Mouse (Mus musculus) heart, postnatal 25 days (tissue): ENCODE data around the gene R3hcc1l. TPM values are rescaled to one million over a fixed set of nuclear protein-coding genes. Genes with fewer than 3 reads are reported as not detected.

Experiments used
- DNase-seq: peaks from one replicate; pipeline ENCODE4 v3.0.0; 2022; ENCODE audit warnings: low spot score
- intact Hi-C: fragments of 180-260 bp; cut with DNase I; formaldehyde crosslinking; loops from one replicate; pipeline ENCODE4 v1.15.1; 2025
- total RNA-seq, 2 experiments: library from RNA; stranded (reverse); gene quantifications; 2 replicates each; pipeline ENCODE4 v1.2.3; 2021

Gene R3hcc1l
- total RNA-seq, 2 experiments from 2014 or later: 20.8 to 23.3 TPM

DNA sequence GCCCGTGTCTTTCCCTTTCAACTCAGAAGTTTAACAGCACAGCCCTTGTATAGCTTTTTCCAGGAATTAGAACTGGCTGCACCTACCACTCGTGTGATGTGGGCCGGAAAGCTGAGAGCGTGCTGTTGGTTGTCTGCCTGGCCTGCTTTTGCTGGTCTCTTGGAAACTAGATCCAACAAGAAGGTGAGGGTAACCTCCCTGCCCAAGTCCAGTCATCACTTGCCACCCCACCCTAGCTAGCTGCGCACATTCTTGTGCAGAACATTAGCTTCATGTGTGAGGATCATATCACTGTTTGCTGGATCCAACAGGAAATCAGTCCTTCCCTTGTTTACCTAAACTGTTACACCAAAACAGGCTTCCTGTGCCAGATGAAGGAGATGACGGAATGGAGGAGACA, 74.9 kb downstream of the R3hcc1l start:
- no peak for DNase-seq
- intact Hi-C loops: no loop called here

DNA sequence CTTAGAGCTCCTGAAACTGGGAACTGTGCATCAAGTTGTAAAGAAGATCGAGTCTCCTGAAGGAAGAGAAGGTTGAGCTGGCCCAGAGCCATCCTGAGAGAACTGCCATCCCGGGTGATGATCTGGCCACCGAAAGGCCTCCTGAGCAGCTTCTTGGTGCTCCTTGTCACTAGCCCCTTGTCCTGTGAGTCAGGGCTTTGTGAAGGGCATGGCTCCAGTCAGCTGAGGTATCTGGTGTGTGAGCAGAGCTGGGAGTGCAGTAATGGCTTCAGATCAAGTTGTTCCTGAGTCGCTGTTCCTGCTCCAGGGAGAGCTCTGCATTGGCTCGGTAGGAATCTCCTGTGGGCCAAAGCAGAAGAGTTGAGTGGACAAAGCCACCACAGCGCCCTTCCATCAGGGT, 76.5 kb downstream of the R3hcc1l start:
- intact Hi-C loops: no loop called here
- DNase-seq: no peak

- no peak for DNase-seq
- intact Hi-C loops: no loop called here
Observed at GRCm38 (mm10) chr19:42597286-42597685, 78.7 kb downstream of the R3hcc1l start.

- intact Hi-C loops: no loop called here
Observed at GRCm38 (mm10) chr19:42597896-42598295, 79.3 kb downstream of the R3hcc1l start.

GRCm38 (mm10) chr19:42599891-42600290, 81.3 kb downstream of the R3hcc1l start:
- no peak for DNase-seq
- intact Hi-C loops: no loop called here

More at GRCm38 (mm10) chr19:42597896-42598295, 79.3 kb downstream of the R3hcc1l start:
- no peak for DNase-seq

DNA sequence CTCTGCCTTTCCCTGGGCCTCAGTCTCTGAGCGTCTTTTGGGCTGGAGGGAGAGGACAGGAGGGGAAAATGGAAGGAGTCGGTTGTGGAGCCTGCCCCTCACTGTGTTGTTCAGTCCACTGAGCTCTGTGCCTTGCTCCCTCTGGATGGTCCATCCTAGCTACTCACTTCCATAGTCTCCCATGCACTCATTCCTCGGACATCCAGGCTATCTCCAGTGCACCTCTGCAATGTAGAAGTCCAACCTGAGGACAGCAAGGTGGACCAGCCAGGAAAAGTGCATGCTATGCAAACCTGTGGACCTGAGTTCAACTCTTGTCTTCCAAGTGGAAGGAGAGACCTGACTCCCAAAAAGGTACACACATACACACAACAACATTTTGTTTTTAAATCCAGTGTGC, 82.0 kb downstream of the R3hcc1l start:
- intact Hi-C loops: no loop called here
- DNase-seq: no peak

DNA sequence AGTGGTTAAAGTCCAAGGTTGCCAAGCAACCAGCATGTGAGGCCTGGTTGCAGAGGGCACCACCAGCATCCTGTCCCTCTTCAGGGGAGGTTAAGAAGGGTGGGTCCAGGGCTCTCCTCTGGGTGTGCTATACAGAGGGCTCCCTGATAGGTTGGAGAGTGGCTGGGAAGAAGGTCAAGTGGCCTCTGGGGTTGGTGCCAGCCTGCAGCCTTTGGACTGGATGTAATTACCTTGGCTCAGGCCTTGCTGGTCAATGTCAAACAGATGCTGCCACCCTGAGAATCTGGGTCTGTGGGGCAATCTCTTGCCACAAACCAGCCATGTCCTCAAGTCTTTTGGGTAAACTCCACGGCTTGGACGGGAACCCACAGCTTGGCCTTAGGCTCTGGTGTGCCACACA, 82.9 kb downstream of the R3hcc1l start:
- no peak for DNase-seq
- intact Hi-C loops: no loop called here

- no peak for DNase-seq
- intact Hi-C loops: no loop called here
Observed at GRCm38 (mm10) chr19:42602041-42602440, 83.5 kb downstream of the R3hcc1l start.

- intact Hi-C loops: no loop called here
- DNase-seq: no peak
Observed at GRCm38 (mm10) chr19:42602576-42602975, 84.0 kb downstream of the R3hcc1l start.

DNA sequence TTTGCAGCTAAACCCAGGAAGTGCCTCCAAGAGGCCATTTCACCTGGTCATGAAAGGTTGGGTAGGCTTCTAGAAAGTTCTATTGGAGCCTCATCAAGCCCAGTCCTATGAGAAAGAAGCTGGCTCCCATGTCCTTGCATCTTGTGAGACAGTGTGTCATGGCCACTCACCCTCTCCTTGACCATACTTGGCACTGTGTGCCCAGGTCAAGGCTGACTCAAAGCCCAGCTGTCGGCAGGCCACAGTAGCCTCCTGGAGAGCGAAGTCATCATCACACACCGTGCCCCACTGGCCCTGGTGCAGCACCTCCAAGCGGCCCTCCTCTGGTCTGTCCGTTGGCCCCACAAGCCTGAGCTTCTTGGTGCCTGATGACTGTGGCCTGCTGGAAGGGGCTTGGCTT, 89.5 kb downstream of the R3hcc1l start:
- intact Hi-C loops: no loop called here
- no peak for DNase-seq

- DNase-seq: no peak
- intact Hi-C loops: no loop called here
Observed at GRCm38 (mm10) chr19:42609716-42610115, 91.2 kb downstream of the R3hcc1l start.

DNA sequence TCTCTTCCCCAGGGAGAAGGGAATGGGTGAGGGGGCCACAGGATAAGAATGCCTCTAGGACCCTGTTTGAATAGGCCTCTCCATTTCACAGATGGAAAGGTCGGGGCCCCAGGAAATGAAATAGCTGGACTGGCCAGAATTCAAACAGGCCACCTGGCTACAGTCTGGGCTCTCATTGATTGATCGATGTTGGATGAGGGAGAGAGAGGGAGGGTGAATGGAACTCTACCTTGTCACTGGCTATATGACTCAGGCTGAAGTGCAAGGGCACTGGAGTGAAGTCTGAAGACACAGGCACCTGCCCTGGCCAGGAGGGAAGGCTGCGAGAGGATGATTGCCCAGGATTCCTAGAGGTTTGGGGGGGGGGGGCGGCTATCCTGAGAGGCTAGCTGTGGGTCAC, 93.2 kb downstream of the R3hcc1l start:
- intact Hi-C loops: no loop called here

GRCm38 (mm10) chr19:42612654-42613053, 94.1 kb downstream of the R3hcc1l start, which contains the start of gene Loxl4:
Loxl4 (minus strand) TSS chr19:42612813.
- intact Hi-C loops: no loop called here
- DNase-seq: peak; percentile 70

More for the DNA sequence above, 93.2 kb downstream of the R3hcc1l start:
- DNase-seq: no peak

DNA sequence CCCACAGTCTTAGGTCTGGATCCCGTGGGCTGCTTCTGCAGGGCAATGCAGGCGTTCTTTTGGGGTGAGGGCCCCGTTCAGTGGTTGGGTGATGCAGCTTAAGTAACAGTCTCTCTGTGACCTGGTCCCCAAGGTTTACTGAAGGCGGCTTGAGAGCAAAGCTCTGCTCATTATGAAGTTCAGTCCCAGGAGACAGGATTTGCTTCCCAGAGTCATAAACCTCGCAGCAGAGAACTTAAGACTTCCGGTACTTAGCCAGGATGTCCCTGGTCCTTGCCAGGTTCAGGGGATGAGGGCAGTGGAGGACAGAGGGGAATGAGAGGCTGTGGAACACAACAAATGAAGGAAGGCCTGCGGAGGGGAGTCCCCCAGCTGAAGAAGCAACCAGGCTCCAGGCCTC, 94.6 kb downstream of the R3hcc1l start:
- DNase-seq: no peak
- intact Hi-C loops: no loop called here

DNA sequence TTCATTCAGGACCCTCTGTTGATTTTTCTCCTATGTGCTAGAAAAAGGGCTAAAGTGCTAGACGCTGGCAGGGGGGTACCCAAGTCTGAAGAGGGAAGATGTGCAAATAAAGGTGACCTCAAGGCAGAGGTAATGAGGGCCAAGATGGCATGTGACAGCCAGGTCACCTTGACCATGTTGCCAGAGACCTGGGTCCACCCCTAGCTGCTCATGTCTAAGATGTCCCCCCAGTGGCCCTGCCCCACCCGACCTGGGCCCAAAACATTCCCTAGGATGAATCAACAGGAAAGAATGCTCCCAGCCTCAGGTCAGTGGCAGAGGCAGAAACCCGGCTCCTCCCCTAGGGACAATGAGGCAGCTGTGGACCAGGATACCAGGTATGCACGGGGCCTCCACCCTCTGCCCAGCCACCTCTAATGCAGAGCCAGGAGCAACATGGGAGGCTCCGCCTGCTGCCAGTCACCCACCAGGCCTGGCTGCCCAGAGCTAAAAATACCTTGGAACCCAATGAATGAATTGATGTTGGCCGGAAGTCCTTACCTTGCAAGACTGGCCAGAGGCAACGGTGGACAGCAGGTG, 95.2 kb downstream of the R3hcc1l start:
- no peak for DNase-seq
- intact Hi-C loops: no loop called here

- no peak for DNase-seq
- intact Hi-C loops: no loop called here
Observed at GRCm38 (mm10) chr19:42628068-42628467, 109.5 kb downstream of the R3hcc1l start.

DNA sequence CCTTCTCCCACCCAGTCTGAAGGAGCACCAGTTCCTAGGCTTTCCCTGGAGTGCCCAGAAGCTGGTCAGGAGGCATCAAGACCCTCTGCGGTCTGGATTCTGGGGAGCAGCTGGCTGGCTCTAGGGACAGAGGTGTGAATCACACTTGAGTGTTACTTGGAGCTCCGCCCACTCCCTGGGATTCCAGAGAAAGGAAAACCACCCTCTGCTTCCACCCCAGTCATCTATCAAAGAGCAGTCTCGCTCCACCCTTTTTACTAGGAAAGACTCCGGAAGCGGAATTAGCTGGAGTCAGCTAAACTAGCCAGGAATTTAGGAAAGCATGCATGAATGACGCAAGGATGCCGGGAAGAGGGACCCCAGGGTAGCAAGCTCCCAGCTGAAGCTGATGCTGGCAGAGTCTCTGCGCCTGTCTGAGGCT, 113.0 kb downstream of the R3hcc1l start:
- intact Hi-C loops: no loop called here

DNA sequence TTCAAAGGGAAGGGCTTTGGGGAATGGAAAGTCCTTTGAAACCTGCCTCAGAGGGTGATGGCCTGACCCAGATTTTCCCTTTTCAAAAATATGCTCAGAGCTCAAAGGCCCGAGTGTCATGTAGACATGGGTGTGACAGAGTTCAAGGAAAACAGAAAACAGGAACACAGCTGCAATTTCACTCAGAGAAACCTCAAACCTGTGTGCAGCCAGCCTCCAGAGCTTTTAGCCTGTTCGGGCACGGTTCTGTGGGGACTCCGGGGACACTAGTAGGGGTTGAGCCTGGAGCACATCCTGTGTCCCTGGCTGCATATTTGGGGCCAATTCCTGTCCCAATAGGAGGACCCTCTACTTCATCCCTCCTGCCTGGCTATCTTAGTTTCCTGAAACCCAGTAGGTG, 113.7 kb downstream of the R3hcc1l start:
- no peak for DNase-seq
- intact Hi-C loops: no loop called here

More for the DNA sequence above, 113.0 kb downstream of the R3hcc1l start:
- DNase-seq: peak; percentile 46

DNA sequence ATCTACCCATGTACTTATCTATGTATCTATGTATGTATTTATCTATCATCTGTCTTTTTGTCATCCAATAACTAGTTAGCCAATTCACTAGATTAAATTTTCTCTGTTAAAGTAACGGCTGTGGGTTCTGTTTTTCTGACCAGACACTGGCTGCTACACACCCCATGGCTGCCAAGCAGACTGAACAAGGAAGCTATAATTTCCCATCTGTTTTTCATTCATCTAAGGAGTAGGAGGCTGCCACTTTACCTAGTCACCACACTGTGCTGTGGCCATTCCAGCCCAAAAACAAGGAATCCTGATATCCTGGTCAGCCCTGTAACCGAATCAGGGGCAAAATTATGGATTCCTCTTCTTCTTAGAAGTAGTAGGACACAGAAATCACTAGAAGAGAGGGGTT, 115.1 kb downstream of the R3hcc1l start:
- no peak for DNase-seq
- intact Hi-C loops: no loop called here

DNA sequence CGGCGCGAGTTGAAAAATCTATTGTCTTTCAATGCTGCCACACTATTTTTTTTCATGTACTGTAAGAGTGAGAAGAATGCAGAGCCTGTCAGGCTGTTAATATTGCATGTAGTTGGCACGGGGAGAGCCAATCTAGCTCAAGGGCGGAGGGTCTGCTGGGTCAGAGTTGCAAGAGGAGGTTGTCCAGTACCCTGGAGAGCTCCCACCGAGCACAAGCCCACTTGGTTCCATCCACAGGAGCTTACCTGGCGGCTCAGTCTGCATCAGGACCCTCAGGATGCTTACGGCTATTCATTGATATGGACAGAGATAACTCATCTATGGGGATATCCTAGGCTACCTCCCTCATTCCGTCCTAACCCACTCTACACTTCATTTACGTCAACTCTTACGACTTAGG, 118.1 kb downstream of the R3hcc1l start:
- intact Hi-C loops: no loop called here
- no peak for DNase-seq

DNA sequence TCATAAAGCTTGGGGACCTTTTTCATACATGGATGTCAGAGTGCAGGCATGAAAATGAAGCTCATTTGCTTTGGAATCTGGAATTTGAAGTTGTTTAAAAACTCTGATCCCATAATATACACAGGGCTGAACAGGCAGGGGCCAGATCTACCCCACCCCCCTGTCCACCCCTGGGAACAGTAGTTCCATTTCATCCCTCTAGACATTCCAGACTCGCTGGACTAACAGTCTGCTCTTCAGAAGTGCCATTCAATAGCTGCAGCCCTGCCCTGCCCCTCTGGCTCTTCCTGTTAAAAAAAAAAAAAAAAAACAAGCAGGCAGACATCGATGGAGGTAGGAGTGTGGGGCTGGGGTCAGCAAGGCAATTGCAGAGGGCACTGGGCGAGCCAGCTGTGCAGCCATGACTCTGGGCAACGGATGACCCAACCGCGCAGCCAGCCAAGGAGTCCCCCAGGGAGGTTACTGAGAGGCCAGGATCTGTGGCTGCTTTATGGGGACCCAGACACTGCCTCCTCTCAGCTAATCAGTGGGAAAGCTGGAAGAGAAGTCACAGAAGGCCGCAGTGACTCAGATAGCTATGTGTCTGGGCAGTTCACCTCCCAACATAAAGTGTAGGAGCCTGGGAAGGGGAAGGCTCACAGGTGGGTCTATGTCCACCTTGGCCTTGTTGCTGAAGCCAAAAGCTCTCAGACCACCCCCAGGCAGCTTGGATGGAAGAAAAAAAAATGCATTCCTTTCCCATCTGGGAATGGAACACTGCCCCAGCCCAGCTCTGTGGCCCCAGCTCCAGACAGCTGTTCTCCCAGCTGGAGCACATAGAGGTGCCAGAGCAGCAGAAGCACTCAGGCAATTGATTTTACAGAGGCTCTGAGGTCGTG, 120.3 kb downstream of the R3hcc1l start:
- DNase-seq: peak; percentile 51
- intact Hi-C loops: no loop called here
